Mouse (Mus musculus) small intestine, adult 2 months (tissue): ENCODE measurements around the gene Gmeb2. TPM values are rescaled to one million over a fixed set of nuclear protein-coding genes. Genes with fewer than 3 reads are reported as not detected.

Experiments used
- H3K27ac ChIP-seq: fragments of 200-500 bp; 2 replicates; pipeline ENCODE4 v1.5.1; 2012; ENCODE audit warnings: low read depth, low read length, control low read depth, inconsistent platforms; ENCODE audit not compliant: insufficient read depth
- H3K27me3 ChIP-seq: fragments of 200-500 bp; 2 replicates; pipeline ENCODE4 v1.6.1; 2012; ENCODE audit warnings: mild to moderate bottlenecking, moderate library complexity, low read length, inconsistent platforms; ENCODE audit not compliant: control insufficient read depth, insufficient read depth
- H3K36me3 ChIP-seq: fragments of 200-500 bp; 2 replicates; pipeline ENCODE4 v1.6.1; 2012; ENCODE audit warnings: mild to moderate bottlenecking, low read length, control low read depth, inconsistent platforms; ENCODE audit not compliant: control insufficient read depth, insufficient read depth
- H3K4me1 ChIP-seq: fragments of 200-500 bp; 2 replicates; pipeline ENCODE4 v1.6.1; 2012; ENCODE audit warnings: low read length, inconsistent platforms, mixed read lengths; ENCODE audit not compliant: control insufficient read depth, insufficient read depth, insufficient read length
- H3K4me3 ChIP-seq: fragments of 200-500 bp; 2 replicates; pipeline ENCODE4 v1.5.1; 2012; ENCODE audit warnings: low read depth, mild to moderate bottlenecking, control low read depth, inconsistent platforms, low read length, moderate library complexity
- CTCF ChIP-seq: fragments of 200-500 bp; IDR thresholded peaks from 2 replicates; pipeline ENCODE4 v1.5.1; 2012; ENCODE audit warnings: low read depth, mild to moderate bottlenecking, control low read depth, inconsistent platforms, low read length, moderate library complexity, mixed read lengths; ENCODE audit not compliant: insufficient replicate concordance, insufficient read length; ENCODE audit errors: extremely low read depth
- POLR2A ChIP-seq: fragments of 200-500 bp; IDR thresholded peaks from 2 replicates; pipeline ENCODE4 v1.6.1; 2012; ENCODE audit warnings: low read depth, mild to moderate bottlenecking, control low read depth, inconsistent platforms, low read length, moderate library complexity
- WGBS: fragments of 180-500 bp; shearing (Covaris S2); methylation state at CpG from one replicate; pipeline ENCODE4 v1.1.7; 2018; 5-methylcytosine and 5-hydroxymethylcytosine counted together
- polyA plus RNA-seq: library from polyadenylated mRNA; depleted of rRNA; stranded (reverse); fragments of >200 nt; gene quantifications from 2 replicates; pipeline ENCODE4 v1.2.3, GENCODE M21; 2012

The Gmeb2 gene
- polyA plus RNA-seq, 1 experiment: 29.1 TPM

- 81% methylated on average over 10 of the region's 10 CpGs for WGBS
- Histone ChIP-seq H3K27me3 (no peaks in the 10 kb centered on the region), H3K36me3 (peaks cover 60% of the 10 kb centered on the region), H3K4me1 (peaks cover 26% of the 10 kb centered on the region), H3K27ac (no peak overlapping the region), H3K4me3 (no peak overlapping the region)
- TF ChIP-seq CTCF (no peak), POLR2A (no peak)
Observed at GRCm38 (mm10) chr2:181238091-181238610, 49.7 kb downstream of the Gmeb2 start.

DNA sequence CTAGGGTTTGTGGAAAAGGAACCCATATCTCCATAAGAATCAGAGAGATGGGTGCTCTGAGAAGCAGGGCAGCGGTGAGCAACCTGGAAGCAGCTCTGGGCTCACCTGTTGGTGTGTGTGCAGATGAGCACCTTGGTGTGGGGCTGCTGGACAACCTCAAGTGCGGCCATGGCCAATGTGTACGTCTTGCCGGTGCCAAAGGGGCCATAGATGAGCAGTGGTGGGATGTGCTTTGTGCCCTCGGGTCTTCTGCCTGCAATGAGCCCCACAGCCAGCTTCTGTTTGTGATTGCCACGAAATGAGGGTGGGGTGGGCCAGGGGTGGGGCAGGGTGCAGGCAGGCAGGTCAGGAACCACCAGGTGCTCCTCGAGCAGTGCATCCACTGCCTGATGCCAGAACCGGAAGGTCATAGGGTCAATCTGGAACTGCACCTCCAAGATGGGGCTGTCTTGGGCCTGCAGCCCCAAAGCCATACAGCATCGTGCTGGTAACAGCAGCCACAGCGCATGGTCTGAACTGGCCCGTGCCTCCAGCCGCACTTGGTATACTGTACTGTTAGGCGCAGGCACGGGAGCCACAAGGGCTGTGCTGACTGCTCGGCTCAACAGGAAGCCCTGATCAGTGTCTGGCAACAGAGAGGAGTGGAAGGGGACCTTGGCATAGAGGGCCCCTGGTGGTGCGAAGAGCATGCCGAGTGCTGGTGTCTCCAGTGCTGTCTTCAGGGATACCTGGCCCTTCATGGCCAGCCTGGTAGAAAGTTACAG is 50.4 kb downstream of the Gmeb2 start:
- TF ChIP-seq CTCF: no peak
- TF ChIP-seq POLR2A: no peak
- peaks cover 26% of the 10 kb centered on the region for H3K4me1 ChIP-seq
- peaks cover 67% of the 10 kb centered on the region for H3K36me3 ChIP-seq
- no peak overlapping the region for H3K27ac ChIP-seq
- H3K27me3 ChIP-seq: no peaks in the 10 kb centered on the region
- 89% methylated on average over 17 of the region's 17 CpGs for WGBS
- H3K4me3 ChIP-seq: no peak overlapping the region

DNA sequence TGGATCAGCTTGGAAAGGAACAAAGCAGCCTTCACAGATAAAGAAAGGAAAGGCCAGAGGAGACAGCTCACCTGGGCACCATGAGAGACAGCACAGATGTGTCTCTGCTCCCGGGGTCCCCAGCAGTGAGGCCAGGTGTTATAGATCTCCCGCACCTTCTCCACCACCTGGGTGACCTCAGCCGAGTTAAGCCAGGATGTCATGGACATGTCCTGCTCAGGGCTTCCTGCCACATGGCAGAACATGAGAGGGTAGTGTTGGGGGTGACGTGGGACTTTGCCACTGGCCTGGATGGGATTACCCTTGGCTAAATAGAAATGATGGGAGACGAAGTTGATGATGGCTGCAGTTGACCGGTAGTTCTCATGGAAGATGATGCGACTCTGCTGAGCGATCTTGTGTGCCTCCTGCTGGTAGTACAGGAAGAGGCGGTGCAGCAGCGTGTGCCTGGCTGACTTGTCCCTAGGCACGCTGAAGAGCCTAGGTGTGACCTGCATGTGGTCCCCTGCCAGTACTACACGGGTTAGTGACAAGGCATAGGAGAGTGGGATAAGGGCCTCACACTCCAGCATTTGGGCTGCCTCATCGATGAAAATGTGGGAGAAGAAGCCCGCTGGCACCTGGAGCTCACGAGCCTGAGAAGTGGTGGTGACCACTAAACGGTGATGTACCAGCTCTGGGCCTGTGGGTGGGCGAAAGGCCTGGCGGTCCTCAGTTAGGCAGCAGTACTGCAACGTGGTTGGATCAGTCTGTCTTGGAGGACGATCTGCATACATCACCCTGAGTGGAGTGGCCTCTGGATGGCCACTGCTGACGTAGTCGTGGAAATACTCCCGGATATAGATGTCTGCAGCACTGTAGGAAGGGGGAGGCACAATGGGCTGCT is 51.9 kb downstream of the Gmeb2 start:
- no peak overlapping the region for H3K4me3 ChIP-seq
- H3K27ac ChIP-seq: no peak overlapping the region
- peaks cover 81% of the 10 kb centered on the region for H3K36me3 ChIP-seq
- H3K4me1 ChIP-seq: peaks cover 23% of the 10 kb centered on the region
- WGBS: 83% methylated on average over 23 of the region's 23 CpGs
- H3K27me3 ChIP-seq: no peaks in the 10 kb centered on the region
- TF ChIP-seq POLR2A: no peak
- no peak for TF ChIP-seq CTCF

GRCm38 (mm10) chr2:181234680-181235079 is 53.2 kb downstream of the Gmeb2 start:
- H3K4me1 ChIP-seq: peaks cover 11% of the 10 kb centered on the region
- 91% methylated on average over 11 of the region's 11 CpGs for WGBS
- no peak for TF ChIP-seq CTCF
- no peak for TF ChIP-seq POLR2A
- H3K36me3 ChIP-seq: peaks cover 87% of the 10 kb centered on the region
- no peak overlapping the region for H3K4me3 ChIP-seq
- H3K27me3 ChIP-seq: no peaks in the 10 kb centered on the region
- H3K27ac ChIP-seq: no peak overlapping the region

GRCm38 (mm10) chr2:181233443-181233842 is 54.4 kb downstream of the Gmeb2 start:
- Histone ChIP-seq H3K4me3 (no peak overlapping the region), H3K27me3 (no peaks in the 10 kb centered on the region), H3K4me1 (peaks cover 4% of the 10 kb centered on the region), H3K27ac (no peak overlapping the region), H3K36me3 (peaks cover 92% of the 10 kb centered on the region)
- WGBS: 93% methylated on average over 15 of the region's 15 CpGs
- TF ChIP-seq CTCF (no peak), POLR2A (no peak)

- Histone ChIP-seq H3K27me3 (no peaks in the 10 kb centered on the region), H3K36me3 (peaks cover 91% of the 10 kb centered on the region), H3K27ac (no peak overlapping the region), H3K4me3 (no peak overlapping the region), H3K4me1 (peaks cover 3% of the 10 kb centered on the region; the same call in 1 of the 2 replicates)
- TF ChIP-seq POLR2A: no peak
- TF ChIP-seq CTCF: no peak
- WGBS: 89% methylated on average over 20 of the region's 20 CpGs
Observed at GRCm38 (mm10) chr2:181231171-181231570, 56.7 kb downstream of the Gmeb2 start.

DNA sequence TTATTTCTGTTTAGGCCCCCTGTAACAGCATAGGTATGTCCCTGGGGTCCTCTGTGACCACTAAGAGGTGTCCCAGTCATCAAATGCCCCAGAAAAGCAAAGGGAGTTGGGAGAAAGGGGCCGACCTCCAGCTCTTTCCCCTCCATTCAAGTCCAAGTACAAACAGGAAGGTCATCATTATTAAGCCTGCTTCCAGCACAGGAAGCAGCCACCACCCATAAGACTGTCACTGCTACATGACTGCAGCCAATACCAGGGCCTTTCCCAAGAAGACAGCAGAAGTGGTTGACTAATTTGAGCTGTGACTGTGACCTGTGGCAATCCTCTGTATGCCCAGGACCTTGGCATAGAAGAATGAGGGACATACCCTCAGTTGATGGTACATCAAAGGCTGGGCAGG is 59.5 kb downstream of the Gmeb2 start:
- no peaks in the 10 kb centered on the region for H3K27me3 ChIP-seq
- H3K27ac ChIP-seq: no peak overlapping the region
- 76% methylated on average over 1 of the region's 1 CpGs for WGBS
- no peak overlapping the region for H3K4me3 ChIP-seq
- TF ChIP-seq POLR2A (no peak), CTCF (no peak)
- H3K4me1 ChIP-seq: peaks cover 3% of the 10 kb centered on the region; the same call in 1 of the 2 replicates
- H3K36me3 ChIP-seq: peaks cover 67% of the 10 kb centered on the region
